ENCODE assay signal across 18 mouse cellular contexts in the genomic region with DNA sequence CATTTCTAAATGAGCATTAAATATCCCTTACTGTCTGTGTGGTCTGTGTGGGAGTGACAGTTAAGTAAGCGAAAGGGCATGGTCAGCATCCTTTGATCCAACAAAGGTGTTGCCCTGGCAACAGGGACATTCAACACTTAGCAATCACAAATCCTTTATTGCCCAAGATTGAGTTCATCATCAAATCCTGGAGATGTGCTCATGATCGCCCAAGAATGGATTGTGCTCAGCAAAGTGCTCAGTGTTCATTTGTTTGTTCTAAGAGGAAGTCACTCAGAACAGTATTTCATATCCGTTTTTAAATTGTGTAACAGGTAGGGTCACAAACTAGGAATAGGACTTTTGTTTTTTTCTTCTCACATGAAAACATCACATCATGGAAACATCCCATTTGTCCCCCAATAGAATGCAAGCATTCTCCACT.
DNase-seq lines count a peak whose midpoint lies in the region; ATAC-seq and TF ChIP-seq lines count a peak whose summit lies in the region.
"Had no signal": no experiment of that assay in that cellular context is flagged by ENCODE, and none has a peak within 500 bp of the region (broad histone marks: within the 10 kb centered on the region; RNA-seq: fewer than 3 reads in every experiment).

No protein-coding gene starts in this region.

- no peaks in the 10 kb centered on the region for H3K27me3 ChIP-seq in hindbrain, postnatal 0 days (ENCODE audit: insufficient read depth, low read length)
- no peaks in the 10 kb centered on the region for H3K27me3 ChIP-seq in hindbrain, embryonic 13.5 days
- H3K27me3 ChIP-seq: embryonic facial prominence, embryonic 12.5 days had no signal

- H3K9me3 ChIP-seq in hindbrain, postnatal 0 days (ENCODE audit: low read length) = no peaks in the 10 kb centered on the region
- H3K9me3 ChIP-seq in hindbrain, embryonic 13.5 days = no peaks in the 10 kb centered on the region
- H3K9me3 ChIP-seq: embryonic facial prominence, embryonic 12.5 days; limb, embryonic 10.5 days had no signal

- H3K4me2 ChIP-seq in hindbrain, postnatal 0 days (ENCODE audit: low read depth, low read length) = no peak overlapping the region
- no peak overlapping the region for H3K4me2 ChIP-seq in hindbrain, embryonic 13.5 days
- H3K4me2 ChIP-seq: embryonic facial prominence, embryonic 12.5 days had no signal

- 75% methylated on average over 3 of the region's 3 CpGs for WGBS in hindbrain, postnatal 0 days
- WGBS in hindbrain, embryonic 13.5 days = 73% methylated on average over 3 of the region's 3 CpGs

- no peaks in the 10 kb centered on the region for H3K4me1 ChIP-seq in hindbrain, postnatal 0 days (ENCODE audit: insufficient read depth, low read length)
- no peaks in the 10 kb centered on the region for H3K4me1 ChIP-seq in hindbrain, embryonic 13.5 days (replicated peaks)
- peaks cover 45% of the 10 kb centered on the region for H3K4me1 ChIP-seq in bone marrow macrophage, adult 2 months (ENCODE audit: control insufficient read depth, insufficient read depth, low read length)
- H3K4me1 ChIP-seq: limb, embryonic 10.5 days had no signal

- 0 out of 2 replicates have a peak, but pooled peaks have one; percentile 35 for ATAC-seq in hindbrain, postnatal 0 days
- no peak for ATAC-seq in hindbrain, embryonic 13.5 days (ENCODE audit: low FRiP score)
- ATAC-seq in megakaryocyte progenitor cell, adult 5-6 weeks (replicated peaks; ENCODE audit: poor library complexity) = peak; percentile 54
- ATAC-seq: CD4-positive, CD25-positive, alpha-beta regulatory T cell, adult 4 months; inflammation-experienced regulatory T-cells, adult 6 months; midbrain, embryonic 16.5 days had no signal

- TF ChIP-seq POLR2A in bone marrow macrophage, adult 2 months (IDR thresholded peaks at IDR 0.05; ENCODE audit: borderline replicate concordance, low read depth, low read length) = no peak

- H3K27ac ChIP-seq in hindbrain, postnatal 0 days = no peak overlapping the region
- no peak overlapping the region for H3K27ac ChIP-seq in hindbrain, embryonic 13.5 days
- peak overlapping the region; percentile 98 for H3K27ac ChIP-seq in bone marrow macrophage, adult 2 months (ENCODE audit: insufficient read depth, low read depth, low read length)
- H3K27ac ChIP-seq: embryonic facial prominence, embryonic 12.5 days; limb, embryonic 10.5 days had no signal

- no peak for TF ChIP-seq CTCF in hindbrain, postnatal 0 days (IDR thresholded peaks at IDR 0.05; ENCODE audit: low read depth)
- no peak for TF ChIP-seq CTCF in bone marrow macrophage, adult 2 months (IDR thresholded peaks at IDR 0.05; ENCODE audit: low read depth, low read length)

- no peak overlapping the region for H3K4me3 ChIP-seq in hindbrain, postnatal 0 days (ENCODE audit: low read length)
- H3K4me3 ChIP-seq in hindbrain, embryonic 13.5 days = no peak overlapping the region
- H3K4me3 ChIP-seq in bone marrow macrophage, adult 2 months (ENCODE audit: insufficient read depth, low read length) = no peak overlapping the region
- H3K4me3 ChIP-seq: embryonic facial prominence, embryonic 12.5 days; limb, embryonic 10.5 days had no signal

- no peaks in the 10 kb centered on the region for H3K36me3 ChIP-seq in hindbrain, postnatal 0 days (ENCODE audit: insufficient read depth, low read length)
- no peaks in the 10 kb centered on the region; the same call in 1 of the 2 replicates for H3K36me3 ChIP-seq in hindbrain, embryonic 13.5 days
- H3K36me3 ChIP-seq: embryonic facial prominence, embryonic 12.5 days had no signal

- H3K9ac ChIP-seq in hindbrain, postnatal 0 days (replicated peaks; ENCODE audit: low read length) = no peak overlapping the region
- H3K9ac ChIP-seq in hindbrain, embryonic 13.5 days = no peak overlapping the region
- H3K9ac ChIP-seq: embryonic facial prominence, embryonic 12.5 days had no signal

- no peak for DNase-seq in hindbrain, postnatal 0 days (ENCODE audit: low spot score)
- peak; percentile 44 for DNase-seq in 416B (ENCODE audit: low read depth)
- no peak for DNase-seq in cerebellum, adult 11 months
- DNase-seq in kidney, adult 18-20 months = no peak
- DNase-seq: cerebellum, adult 9-10 months; kidney, postnatal 25 days; layer of hippocampus, postnatal 36 days; retina, postnatal 1 day; spleen, adult 18-20 months; thymus, adult 18-20 months had no signal
